Mouse (Mus musculus) lung, adult 2 months (tissue): Measurements from ENCODE around the gene Nrap. TPM values are rescaled to one million over a fixed set of nuclear protein-coding genes. Genes with fewer than 3 reads are reported as not detected.

Experiments
- DNase-seq: peaks from one replicate; pipeline ENCODE4 v3.0.0; 2022
- H3K4me1 ChIP-seq: fragments of 200-500 bp; 2 replicates; pipeline ENCODE4 v1.6.1; 2011; ENCODE audit warnings: low read length; ENCODE audit not compliant: control insufficient read depth, insufficient read depth
- H3K4me3 ChIP-seq: fragments of 200-500 bp; replicated peaks from 2 replicates; pipeline ENCODE3; 2011; ENCODE audit warnings: low read depth, mild to moderate bottlenecking, control low read depth, low read length; ENCODE audit errors: extremely low read depth
- CTCF ChIP-seq: fragments of 200-500 bp; IDR thresholded peaks from 2 replicates; pipeline ENCODE4 v1.5.1; 2011; ENCODE audit warnings: mild to moderate bottlenecking, low read length, control low read depth; ENCODE audit not compliant: insufficient read depth
- POLR2A ChIP-seq: fragments of 200-500 bp; IDR thresholded peaks from 2 replicates; pipeline ENCODE4 v1.6.1; 2011; ENCODE audit warnings: low read depth, mild to moderate bottlenecking, control low read depth, low read length, borderline replicate concordance; ENCODE audit errors: extremely low read depth
- WGBS: fragments of 180-500 bp; shearing (Covaris S2); methylation state at CpG from one replicate; pipeline ENCODE4 v1.1.7; 2018; 5-methylcytosine and 5-hydroxymethylcytosine counted together
- polyA plus RNA-seq: library from polyadenylated mRNA; depleted of rRNA; stranded (reverse); fragments of >200 nt; gene quantifications from 2 replicates; pipeline ENCODE4 v1.2.3, GENCODE M21; 2012; rRNA removed

The Nrap gene
- 1.3 and 9.4 TPM in 2 replicates for polyA plus RNA-seq

DNA sequence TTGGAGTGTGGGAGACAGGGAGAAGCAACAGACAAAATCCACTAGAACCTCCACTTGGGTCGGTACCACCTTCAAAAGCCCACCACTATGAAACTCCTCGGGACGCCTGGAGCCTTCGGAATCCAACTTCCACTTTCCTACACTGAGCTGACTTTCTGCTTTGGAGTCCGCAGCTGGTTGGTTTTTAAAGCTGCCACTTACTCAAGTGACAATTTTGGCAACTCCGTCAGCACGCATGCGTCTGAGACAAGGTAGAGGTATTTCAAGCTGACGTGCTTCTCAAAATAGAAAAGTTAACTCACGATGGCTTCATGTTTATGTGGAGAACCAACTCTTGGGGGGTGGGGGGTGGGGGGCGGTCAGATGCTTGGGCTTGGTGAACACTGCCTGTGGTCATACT lies at the start of gene Nrap:
Gene Nrap (minus strand): TSS at position 159 of the 400 bp plus-strand sequence.
- no peak within 1 kb of the TSS for H3K4me3 ChIP-seq
- no peak for DNase-seq
- WGBS = 66% methylated on average over 11 of the region's 11 CpGs
- TF ChIP-seq POLR2A (no peak), CTCF (no peak)
- no peaks in the 10 kb centered on the region for H3K4me1 ChIP-seq

DNA sequence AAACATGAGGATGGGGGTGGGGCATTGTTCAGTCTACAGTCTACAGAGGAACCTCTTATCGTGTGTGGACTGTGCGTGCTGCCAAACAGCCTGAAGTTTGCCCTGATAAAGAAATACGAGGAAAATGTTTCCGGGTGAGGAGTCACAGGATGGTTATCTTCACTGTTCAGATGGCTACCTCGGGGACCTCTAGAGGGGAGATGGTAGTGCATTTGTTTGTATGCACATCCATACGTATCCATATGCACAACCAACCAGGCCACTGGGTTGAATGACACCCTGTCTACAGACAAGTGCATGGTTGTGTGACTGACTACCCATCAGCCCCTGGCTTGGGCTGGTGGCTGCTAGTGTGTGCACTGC lies 49.2 kb upstream of the Nrap start:
- WGBS = 38% methylated on average over 6 of the region's 6 CpGs
- no peak overlapping the region for H3K4me3 ChIP-seq
- peaks cover 4% of the 10 kb centered on the region; the same call in 1 of the 2 replicates for H3K4me1 ChIP-seq
- TF ChIP-seq POLR2A (no peak), CTCF (no peak)
- DNase-seq = no peak

DNA sequence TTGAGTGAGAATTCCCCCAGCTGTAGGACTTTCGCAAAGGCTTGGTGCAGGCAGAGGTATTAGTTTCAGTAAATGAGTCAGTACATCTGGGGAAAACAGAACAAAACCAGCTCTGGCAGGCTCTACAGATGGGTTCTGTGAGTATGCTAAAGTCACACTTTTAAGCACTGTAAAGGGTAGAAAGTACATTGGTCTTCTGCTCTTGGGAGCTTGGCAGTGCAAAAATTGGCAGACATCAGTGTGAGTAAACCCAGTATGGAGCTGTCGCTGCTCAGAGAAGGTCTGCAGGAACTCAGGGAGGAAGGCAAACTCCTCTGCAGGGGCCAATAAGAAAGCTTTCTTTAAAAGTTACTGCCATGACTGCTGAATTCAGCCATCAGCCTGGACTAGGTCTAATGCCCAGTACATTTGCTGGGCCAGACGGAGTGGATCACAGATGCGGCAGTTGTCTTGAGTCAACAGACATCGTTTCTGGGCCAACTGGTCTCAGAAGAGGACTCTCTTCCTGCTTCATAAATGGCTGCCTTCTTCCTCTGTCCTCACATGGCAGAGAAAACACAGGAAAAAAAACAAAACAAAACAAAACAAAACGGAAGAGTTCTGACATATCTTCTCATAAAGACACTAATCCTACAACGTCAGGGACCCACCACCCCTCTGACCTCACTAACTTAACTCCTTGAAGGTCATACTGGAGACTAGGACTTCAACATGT lies 48.7 kb upstream of the Nrap start:
- no peak overlapping the region for H3K4me3 ChIP-seq
- H3K4me1 ChIP-seq = peaks cover 4% of the 10 kb centered on the region; the same call in 1 of the 2 replicates
- TF ChIP-seq CTCF (no peak), POLR2A (no peak)
- WGBS = 48% methylated on average over 7 of the region's 7 CpGs
- no peak for DNase-seq

DNA sequence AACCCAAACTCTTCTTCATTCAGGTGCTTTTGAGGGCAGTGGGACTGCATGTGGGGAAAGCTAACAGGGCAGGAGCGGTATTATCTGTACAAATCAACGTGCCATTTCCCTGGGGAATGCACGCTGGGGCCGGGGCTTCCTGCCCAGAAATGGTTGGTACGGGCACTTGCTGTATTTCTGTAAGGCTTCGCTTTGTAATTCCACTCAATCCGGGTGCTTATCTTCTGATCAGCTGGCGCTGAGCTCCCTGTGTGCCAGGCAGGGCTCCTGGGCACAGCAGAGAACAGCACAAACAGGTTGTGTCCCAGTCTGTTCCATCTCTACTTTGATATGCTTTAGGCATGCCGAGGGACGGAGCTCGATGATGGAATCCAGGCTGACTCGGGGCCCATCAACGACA lies 46.5 kb upstream of the Nrap start:
- 0 out of 2 replicates have a peak, but pooled peaks cover 4% of the 10 kb centered on the region for H3K4me1 ChIP-seq
- no peak overlapping the region for H3K4me3 ChIP-seq
- no peak for DNase-seq
- no peak for TF ChIP-seq CTCF
- TF ChIP-seq POLR2A = no peak
- 90% methylated on average over 13 of the region's 13 CpGs for WGBS

DNA sequence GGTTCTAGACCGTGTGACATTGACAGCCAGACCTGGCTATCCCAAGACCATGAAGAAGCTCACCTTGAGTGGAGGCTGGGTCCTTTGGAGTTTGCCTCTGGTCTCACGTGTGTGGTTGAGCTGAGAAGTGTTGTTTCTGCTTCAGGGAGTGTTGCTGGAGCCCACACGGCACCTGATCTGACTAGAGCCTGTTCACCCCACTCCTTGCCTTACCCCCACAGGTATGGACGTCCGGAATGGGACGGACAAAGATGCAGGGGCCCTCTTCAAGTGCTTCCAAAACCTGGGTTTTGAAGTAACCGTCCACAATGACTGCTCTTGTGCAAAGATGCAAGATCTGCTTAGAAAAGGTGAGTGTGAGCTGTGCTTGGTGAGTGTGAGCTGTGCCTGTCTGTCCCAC lies 43.7 kb upstream of the Nrap start:
- no peak overlapping the region for H3K4me3 ChIP-seq
- TF ChIP-seq CTCF (no peak), POLR2A (no peak)
- WGBS = 87% methylated on average over 7 of the region's 7 CpGs
- 0 out of 2 replicates have a peak, but pooled peaks cover 4% of the 10 kb centered on the region for H3K4me1 ChIP-seq
- DNase-seq = no peak

DNA sequence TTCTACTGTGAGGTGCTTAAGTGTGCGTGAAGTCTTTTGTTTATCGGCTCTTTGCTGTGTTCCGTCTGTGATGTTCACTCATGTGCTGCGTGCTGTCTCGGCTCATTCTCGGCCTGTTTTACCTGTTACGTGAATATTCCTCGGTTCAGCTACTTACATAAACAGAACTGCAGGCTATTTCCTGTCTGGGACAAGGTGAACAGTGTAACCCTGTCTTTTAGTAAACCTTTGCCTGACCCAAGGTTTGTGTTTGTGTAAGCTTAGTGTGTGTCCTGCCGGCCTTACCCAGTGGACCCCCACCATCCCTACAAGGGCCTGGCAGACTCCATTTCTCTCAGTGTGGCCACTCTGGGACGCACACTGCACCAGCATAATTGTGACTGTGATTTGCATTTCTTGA lies 42.9 kb upstream of the Nrap start:
- WGBS = 78% methylated on average over 10 of the region's 10 CpGs
- no peak for DNase-seq
- no peak overlapping the region for H3K4me3 ChIP-seq
- TF ChIP-seq CTCF (no peak), POLR2A (no peak)
- no peaks in the 10 kb centered on the region for H3K4me1 ChIP-seq

DNA sequence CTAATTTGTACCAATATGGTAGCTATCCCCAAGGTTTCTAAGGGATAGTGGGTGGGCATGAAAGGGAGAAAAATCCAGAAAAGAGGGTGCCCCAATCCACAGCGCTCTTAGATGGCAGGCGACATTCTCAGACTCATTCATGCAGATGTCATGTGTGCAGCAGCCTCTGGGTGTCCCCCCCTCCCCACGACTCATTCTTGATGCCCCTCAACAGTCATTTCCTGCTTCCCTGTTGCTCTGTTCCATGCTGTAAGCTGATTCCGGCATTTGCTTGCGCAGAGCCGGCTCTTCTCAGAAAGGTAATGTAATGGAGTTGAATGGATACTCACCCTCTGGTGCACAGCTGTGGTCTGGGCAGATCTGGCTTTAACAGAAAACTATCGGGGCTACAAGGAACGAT lies 40.5 kb upstream of the Nrap start:
- no peak for TF ChIP-seq POLR2A
- no peak for TF ChIP-seq CTCF
- no peaks in the 10 kb centered on the region for H3K4me1 ChIP-seq

DNA sequence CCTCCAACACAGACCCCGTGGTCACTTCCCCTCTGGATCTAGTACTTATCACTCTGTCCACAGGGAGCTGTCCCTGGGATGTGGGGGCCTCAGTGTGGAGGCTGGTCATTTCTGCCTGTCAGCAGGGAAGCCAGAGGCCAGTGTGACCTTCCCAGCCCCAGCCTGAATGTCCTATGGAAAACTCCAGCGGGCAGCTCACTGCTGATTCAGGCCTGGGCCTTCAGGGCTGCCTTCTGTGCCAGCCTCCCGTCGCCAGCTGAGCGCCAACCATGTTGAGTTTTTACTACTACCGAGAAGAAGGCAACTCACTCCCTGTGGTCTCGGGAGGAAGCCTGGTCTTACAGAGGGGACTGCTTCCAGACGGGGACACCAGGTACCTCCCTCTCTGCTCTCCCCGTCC lies 35.7 kb upstream of the Nrap start:
- 66% methylated on average over 9 of the region's 9 CpGs for WGBS

More for the DNA sequence above, 40.5 kb upstream of the Nrap start:
- no peak for DNase-seq
- WGBS = 66% methylated on average over 8 of the region's 8 CpGs
- H3K4me3 ChIP-seq = no peak overlapping the region

DNA sequence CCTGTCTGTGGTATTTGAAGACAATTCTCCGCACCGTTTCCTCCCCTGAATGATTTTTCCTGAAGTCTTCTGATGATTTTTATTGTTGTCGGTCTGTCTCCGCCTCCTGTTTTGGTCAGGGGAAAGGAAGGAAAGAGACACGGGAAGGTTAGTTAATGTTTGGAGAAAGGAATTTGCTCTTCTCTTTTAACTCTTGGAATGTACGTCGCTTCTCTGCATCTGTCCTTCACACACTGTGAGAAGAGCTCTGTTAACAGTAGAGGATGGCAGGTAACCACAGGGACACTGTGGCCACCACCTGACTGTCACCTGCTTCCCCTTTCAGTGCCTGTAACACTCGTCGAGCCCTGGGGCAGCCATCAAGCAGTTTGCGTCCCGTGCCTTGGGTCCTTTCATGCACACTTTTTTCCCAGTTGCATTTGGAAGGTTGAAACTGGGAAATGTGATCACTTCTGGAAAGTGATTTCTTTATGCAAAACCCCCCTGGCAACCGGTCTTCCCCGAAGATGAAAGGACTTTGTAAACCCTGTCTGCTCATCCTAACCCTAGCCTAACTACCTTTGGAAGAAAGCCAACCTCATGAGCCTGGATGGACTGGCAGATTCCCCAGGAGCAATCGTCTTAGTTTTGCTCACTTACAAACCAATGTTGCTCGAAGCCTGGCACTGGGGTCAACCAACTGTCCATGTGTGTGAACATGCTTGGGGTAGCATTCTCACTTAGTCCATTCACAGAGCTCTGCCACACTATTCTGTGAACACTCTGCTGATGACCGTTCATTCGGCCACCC lies 35.0 kb upstream of the Nrap start:
- WGBS = 76% methylated on average over 17 of the region's 17 CpGs
- DNase-seq = no peak
- Histone ChIP-seq H3K4me1 (no peaks in the 10 kb centered on the region), H3K4me3 (no peak overlapping the region)
- TF ChIP-seq POLR2A (no peak), CTCF (no peak)

More for the DNA sequence above, 35.7 kb upstream of the Nrap start:
- no peak for DNase-seq
- H3K4me1 ChIP-seq = no peaks in the 10 kb centered on the region
- no peak overlapping the region for H3K4me3 ChIP-seq
- TF ChIP-seq POLR2A = no peak

DNA sequence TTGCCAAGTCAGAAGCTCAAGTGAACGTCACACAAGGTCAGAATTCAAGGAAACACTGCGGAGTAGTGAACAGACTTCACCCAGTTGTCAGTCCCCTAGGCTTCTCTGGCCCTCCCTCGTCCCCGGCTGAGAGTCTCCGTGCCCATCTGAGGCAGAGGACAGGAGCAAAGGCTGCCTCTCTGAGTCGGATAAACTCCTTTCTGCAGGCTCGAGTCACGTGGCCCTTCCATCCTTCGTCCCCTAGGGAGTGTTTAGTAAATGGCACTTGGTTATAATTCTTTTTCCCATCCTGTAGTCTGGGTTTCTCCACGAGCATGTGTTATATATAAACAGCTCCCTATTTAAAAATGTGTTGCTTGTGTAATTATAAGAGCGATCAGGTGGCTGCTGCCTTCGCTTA lies 33.5 kb upstream of the Nrap start:
- TF ChIP-seq POLR2A (no peak), CTCF (no peak)
- Histone ChIP-seq H3K4me1 (no peaks in the 10 kb centered on the region), H3K4me3 (no peak overlapping the region)
- WGBS = 71% methylated on average over 12 of the region's 12 CpGs
- no peak for DNase-seq
